Mouse (Mus musculus) kidney, adult 2 months (tissue): ENCODE measurements around the gene Map3k13.

ENCODE experiments used
- CTCF ChIP-seq: fragments of 200-500 bp; conservative IDR thresholded peaks from 2 replicates; pipeline ENCODE4 v1.5.1; 2011; ENCODE audit warnings: low read depth, mild to moderate bottlenecking, control low read depth, low read length, moderate library complexity, mixed read lengths; ENCODE audit not compliant: insufficient read depth, insufficient read length
- POLR2A ChIP-seq: fragments of 200-500 bp; IDR thresholded peaks from one replicate; pipeline ENCODE4 v1.6.1; 2011; ENCODE audit warnings: low read depth, low read length, control low read depth

DNA sequence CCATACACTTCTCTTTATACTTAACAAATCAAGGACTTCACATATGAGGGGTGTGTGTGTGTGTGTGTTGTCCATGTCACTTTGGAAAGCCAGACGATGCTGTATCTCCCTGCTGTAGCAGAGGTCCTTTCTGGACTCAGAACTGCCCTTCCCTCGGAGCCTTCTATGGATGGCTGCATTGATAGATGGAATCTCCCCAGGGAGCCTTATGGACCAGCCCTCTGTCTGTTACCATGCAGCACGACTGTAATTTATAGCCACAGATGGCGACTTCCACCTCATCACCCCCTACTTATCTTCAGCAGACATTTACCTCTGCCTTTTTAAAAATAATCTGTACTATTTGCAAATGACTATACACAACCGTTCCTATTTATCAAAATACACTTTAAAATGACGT is 74.5 kb downstream of the Map3k13 start:
- TF ChIP-seq POLR2A, result no peak
- no peak for TF ChIP-seq CTCF
